Mouse (Mus musculus) myocyte (in vitro differentiated cells): Measurements from ENCODE around the gene Rpia.

ENCODE experiments used
- CEBPB ChIP-seq: IDR thresholded peaks from 2 replicates; pipeline ENCODE4 v1.6.1; 2011; ENCODE audit warnings: mild to moderate bottlenecking, moderate library complexity; ENCODE audit not compliant: poor library complexity, insufficient read depth, severe bottlenecking
- E2F4 ChIP-seq: IDR thresholded peaks from one replicate; pipeline ENCODE4 v1.6.1; 2011; ENCODE audit warnings: mild to moderate bottlenecking, control low read depth, moderate library complexity; ENCODE audit not compliant: insufficient read depth
- MAX ChIP-seq: IDR thresholded peaks from one replicate; pipeline ENCODE4 v1.6.1; 2011; ENCODE audit warnings: low read depth, mild to moderate bottlenecking, control low read depth
- MYOD1 ChIP-seq, 3 experiments: IDR thresholded peaks; one replicate each; pipeline ENCODE4 v1.6.1; 2011; ENCODE audit warnings: control low read depth in 2 of 3, low read depth in 2 of 3, mild to moderate bottlenecking in 2 of 3, moderate library complexity in 1 of 3; ENCODE audit not compliant: insufficient read length in 2 of 3, control insufficient read depth in 1 of 3
- MYOG ChIP-seq, 3 experiments: IDR thresholded peaks; one replicate each; pipeline ENCODE4 v1.6.1; 2011; ENCODE audit warnings: control low read depth in 2 of 3, low read depth in 2 of 3, mild to moderate bottlenecking in 2 of 3; ENCODE audit not compliant: insufficient read length in 2 of 3, control insufficient read depth in 1 of 3, insufficient read depth in 1 of 3
- POLR2A ChIP-seq: IDR thresholded peaks from one replicate; pipeline ENCODE4 v1.6.1; 2011; ENCODE audit warnings: low read depth, mild to moderate bottlenecking, control low read depth, moderate library complexity; ENCODE audit not compliant: insufficient read length
- POLR2AphosphoS2 ChIP-seq: IDR thresholded peaks from one replicate; pipeline ENCODE4 v1.6.1; 2011; ENCODE audit warnings: low read depth, control low read depth; ENCODE audit not compliant: insufficient read length
- REST ChIP-seq: IDR thresholded peaks from one replicate; pipeline ENCODE4 v1.6.1; 2011; ENCODE audit warnings: mild to moderate bottlenecking, control low read depth, moderate library complexity; ENCODE audit not compliant: insufficient read depth, insufficient read length
- SRF ChIP-seq: IDR thresholded peaks from one replicate; pipeline ENCODE4 v1.6.1; 2011; ENCODE audit warnings: low read depth; ENCODE audit not compliant: control insufficient read depth, insufficient read length
- TCF12 ChIP-seq: IDR thresholded peaks from one replicate; pipeline ENCODE4 v1.6.1; 2011; ENCODE audit warnings: mild to moderate bottlenecking, control low read depth; ENCODE audit not compliant: poor library complexity, insufficient read depth, severe bottlenecking
- TCF3 ChIP-seq: IDR thresholded peaks from one replicate; pipeline ENCODE4 v1.6.1; 2011; ENCODE audit warnings: low read depth, control low read depth; ENCODE audit not compliant: insufficient read length
- USF1 ChIP-seq: IDR thresholded peaks from one replicate; pipeline ENCODE4 v1.6.1; 2011; ENCODE audit warnings: low read depth, mild to moderate bottlenecking, control low read depth, moderate library complexity

- TF ChIP-seq POLR2A (no peak), MAX (no peak), E2F4 (no peak), MYOD1 (IDR thresholded peaks at IDR 0.05; ENCODE audit: control insufficient read depth in 1 of 3, insufficient read length in 2 of 3, low read depth in 2 of 3) (no peak), SRF (no peak), USF1 (no peak), POLR2AphosphoS2 (no peak), CEBPB (no peak), MYOG (IDR thresholded peaks at IDR 0.05; ENCODE audit: control insufficient read depth in 1 of 3, insufficient read depth in 1 of 3, insufficient read length in 2 of 3, low read depth in 2 of 3) (no peak), TCF12 (no peak), TCF3 (no peak), REST (no peak)
Observed at GRCm38 (mm10) chr6:70840281-70840680, 48.2 kb upstream of the Rpia start.
